Mouse (Mus musculus): ENCODE measurements around the gene Layn.

Gene Layn

DNA sequence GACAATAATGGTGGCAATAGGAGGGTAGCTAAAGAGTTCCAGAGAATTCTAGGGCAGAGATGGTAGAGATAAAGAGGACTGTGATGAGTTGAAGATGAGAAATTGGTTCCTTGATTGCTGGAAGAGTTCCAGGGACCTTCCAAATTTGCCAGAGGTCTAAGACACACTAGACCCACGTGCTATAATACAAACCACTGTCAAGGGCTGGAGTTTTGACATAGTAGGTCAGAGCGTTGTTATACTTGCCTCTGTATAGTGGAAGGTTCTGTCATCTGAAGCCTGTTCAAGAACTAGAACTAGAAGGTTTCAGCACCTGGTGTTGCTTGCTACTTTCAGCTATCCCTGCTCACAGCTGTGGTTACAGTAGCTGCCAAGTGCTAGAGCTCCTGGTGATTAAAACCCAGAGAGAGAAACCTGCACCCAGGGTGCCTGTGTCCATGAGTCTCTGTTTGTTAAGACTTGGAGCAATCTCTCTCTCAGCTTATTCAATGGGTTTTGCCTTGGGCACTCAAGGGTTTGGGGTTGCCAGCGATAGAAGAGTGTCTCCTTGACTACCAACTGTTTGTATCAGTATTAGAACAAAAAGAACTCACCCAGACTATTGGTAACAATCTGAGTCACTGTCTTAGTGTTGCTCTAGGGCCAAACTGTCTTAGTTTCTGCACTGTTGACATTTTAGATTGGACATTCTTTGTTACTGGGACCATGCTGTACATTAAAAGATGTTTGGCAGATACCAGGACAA, 43.9 kb downstream of the Layn start:
- DNase-seq (ENCODE audit: low spot score in 2 of 2) = no peak

DNA sequence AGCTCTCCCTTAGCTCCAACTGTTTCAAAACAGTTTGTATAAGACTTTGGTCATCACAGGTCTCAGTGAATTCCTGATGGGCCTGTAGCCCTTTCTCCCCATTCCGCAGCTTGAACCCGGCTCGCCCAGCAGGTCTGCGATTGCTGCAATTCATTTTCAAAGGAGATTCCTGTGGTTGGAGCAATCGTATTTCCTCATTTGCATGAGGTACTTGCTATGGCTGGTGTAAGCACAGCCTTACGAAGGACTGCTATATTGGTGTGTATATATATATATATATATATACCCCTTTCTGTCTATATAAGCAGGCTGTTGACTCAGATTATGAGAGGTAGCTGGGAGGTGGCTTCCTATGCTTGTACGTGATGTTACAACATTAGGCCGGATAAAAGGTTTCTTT, 44.6 kb downstream of the Layn start:
- no peak for DNase-seq (ENCODE audit: low spot score in 2 of 2)

DNA sequence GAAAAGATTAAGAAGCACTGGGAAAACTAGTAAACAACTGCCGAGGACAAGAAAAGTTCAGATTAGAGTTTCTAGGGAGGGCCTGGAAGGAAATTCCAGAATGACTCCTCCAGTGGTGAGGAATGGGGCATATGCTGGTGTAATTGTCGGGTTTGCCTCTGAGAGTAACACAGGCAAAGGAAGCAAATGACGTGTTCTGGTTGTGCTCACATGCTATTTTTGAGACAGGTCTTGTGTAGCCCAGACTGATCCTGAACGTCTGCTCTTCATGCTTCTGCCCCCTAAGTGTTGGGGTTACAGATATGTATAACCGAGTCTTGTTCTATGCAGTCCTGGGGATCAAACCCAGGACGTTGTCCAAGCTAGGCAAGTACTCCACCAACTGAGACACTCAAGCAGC, 45.3 kb downstream of the Layn start:
- DNase-seq (ENCODE audit: low spot score in 2 of 2) = no peak

DNA sequence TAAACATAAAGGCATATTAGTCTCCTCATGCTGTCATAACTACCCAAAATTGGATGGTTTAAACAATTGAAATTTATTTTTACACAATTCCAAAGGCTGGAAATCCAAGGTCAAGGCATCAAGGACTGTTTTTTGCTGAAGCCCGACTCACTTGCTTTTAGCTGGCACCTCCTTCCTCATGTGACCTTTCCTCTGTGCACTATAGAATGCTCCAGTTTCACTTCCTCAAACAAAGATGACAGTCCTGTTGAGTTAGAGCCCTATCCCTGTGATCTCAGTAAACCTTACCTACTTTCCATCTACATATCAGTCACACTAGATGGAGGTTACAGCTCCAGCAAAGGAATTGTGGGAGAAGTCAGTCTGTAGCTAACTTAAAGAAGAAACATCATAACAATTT, 46.7 kb downstream of the Layn start:
- DNase-seq (ENCODE audit: low spot score in 2 of 2) = no peak

DNA sequence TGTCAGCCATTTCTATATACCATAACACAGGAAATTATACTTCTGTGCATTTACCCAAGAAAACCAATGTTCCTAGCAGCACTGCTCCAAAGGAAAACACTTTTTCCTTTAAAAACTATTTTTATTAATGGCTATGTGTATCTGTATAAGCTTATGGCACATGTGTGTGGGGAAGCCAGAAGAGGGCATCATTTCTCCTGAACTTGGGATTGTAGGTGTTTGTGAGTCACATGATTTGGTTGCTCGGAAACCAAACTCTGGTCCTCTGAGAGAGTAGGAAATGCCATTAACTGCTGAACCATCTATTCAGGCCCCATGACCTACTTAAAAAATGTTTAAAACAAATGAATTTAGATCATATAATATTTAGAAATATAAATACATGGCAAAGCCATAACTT, 49.9 kb downstream of the Layn start:
- no peak for DNase-seq (ENCODE audit: low spot score in 2 of 2)

DNA sequence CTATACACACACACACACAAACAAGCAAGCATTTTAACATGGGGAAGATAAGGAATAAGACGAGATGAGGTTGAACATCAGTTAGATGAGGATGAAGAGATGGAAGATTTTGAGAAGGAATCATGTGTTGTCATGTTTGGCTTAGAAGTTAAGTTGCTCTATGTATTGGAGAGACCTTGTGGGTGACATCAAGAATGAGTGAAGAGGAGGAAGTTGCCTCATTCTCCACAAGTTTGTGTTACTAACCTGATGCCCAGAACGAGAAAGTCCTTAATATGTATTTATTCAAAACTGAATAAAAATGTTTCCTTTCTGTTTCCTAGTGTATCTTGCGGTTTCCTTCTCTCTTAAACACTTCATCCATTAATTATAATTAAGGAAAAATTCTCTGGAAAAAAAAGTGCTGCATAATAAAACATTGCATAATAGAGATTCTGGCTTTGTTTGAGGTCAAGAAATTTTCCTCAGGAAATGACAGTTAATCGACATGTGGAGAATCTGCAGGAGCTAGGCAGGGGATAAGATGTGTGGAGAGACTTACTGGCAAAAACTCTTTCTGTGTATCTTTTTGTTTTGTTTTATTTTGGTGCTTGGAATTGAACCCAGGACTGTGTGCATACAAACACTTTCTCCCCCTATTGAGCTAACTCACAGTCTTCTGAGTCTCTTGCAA, 55.6 kb downstream of the Layn start:
- DNase-seq (ENCODE audit: low spot score in 2 of 2) = no peak

DNA sequence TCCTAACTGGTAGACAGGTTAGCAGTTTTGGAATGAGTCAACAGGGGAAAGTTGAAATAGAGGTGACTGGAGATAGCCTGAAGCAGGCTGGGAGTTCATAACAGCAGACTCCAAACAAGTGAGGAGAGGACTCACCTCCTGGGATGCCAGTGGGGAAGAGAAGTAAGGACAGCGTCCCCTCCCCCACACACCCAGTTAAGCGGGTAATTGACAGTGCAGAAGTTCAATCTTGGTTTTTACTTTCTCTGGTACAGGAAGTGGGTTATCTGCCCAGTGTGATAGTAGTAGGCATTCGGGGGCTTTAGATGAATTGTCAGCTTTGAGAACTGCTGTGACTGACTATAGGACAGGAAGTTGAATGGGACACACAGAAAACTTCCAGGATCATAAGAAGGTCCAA, 56.5 kb downstream of the Layn start:
- DNase-seq (ENCODE audit: low spot score in 2 of 2) = no peak

DNA sequence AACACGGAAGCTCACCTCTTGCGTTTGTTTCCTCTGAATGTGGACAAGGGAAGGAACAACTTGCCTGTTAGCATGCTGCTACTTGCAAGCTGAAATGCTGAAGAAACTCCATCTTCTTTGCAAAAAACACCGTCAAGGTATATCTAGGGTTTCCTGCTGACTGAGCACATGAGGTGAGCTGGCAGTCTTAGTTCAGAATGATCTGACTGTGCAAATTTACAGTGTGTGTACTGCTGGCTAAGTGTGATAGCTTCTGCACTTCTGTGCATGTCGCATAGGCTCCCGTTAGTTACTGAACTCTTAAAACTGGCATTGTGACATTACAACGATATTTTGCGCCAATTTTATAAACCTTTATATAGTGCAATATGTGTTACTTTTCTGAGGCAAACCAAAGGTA, 57.2 kb downstream of the Layn start:
- DNase-seq (ENCODE audit: low spot score in 2 of 2) = no peak

DNA sequence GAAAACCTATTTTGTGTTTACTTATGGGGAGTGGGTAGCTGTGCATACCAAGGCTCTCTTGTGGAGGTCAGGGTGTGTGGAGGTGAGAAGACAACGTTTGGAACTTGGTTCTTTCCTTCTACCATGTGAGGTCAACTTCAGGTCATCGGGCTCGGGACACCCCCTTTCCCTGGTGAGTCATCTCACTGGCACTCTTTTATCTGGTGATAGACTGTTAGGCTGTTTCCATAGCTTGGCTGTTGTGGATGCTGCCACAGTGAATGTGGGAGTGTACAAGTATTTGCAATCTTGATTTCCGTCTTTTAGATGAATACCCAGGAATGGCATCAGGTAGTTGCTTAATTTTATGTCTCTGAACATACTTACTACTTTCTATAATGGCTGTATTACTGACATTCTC, 61.2 kb downstream of the Layn start:
- no peak for DNase-seq (ENCODE audit: low spot score in 2 of 2)

DNA sequence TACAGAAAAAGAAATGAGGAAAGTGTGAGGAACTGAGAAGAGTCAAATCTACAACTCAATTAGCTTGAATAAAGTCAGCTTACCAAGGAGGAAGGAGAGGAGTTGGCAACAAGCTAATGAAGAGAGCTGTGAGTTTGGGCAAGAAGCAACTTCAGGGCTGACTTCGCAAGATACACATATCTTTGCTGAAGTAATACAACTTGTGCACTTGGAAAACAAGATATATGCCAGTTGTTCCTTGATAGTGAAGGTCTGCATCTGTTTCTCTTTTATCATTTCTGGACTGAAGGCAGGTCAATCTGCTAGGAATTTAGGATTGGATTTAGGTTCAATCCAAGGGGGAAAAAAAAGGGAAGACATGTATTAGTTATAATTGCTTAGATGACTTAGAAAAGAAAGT, 63.2 kb downstream of the Layn start:
- no peak for DNase-seq (ENCODE audit: low spot score in 2 of 2)

DNA sequence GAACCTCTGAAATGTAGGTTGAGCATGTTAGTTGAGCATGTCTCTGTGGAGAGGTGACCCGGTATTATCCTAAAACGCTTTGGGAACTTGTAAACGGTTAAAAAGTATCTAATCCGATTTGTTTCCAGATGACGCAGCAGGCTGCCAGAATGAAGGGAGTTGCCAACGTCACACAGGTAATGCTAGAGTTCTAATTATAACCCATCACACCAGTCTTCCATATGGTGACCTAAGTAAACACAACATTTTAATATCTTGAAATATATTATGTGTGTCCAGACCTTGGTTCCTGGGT, 67.3 kb downstream of the Layn start:
- no peak for DNase-seq (ENCODE audit: low spot score in 2 of 2)

DNA sequence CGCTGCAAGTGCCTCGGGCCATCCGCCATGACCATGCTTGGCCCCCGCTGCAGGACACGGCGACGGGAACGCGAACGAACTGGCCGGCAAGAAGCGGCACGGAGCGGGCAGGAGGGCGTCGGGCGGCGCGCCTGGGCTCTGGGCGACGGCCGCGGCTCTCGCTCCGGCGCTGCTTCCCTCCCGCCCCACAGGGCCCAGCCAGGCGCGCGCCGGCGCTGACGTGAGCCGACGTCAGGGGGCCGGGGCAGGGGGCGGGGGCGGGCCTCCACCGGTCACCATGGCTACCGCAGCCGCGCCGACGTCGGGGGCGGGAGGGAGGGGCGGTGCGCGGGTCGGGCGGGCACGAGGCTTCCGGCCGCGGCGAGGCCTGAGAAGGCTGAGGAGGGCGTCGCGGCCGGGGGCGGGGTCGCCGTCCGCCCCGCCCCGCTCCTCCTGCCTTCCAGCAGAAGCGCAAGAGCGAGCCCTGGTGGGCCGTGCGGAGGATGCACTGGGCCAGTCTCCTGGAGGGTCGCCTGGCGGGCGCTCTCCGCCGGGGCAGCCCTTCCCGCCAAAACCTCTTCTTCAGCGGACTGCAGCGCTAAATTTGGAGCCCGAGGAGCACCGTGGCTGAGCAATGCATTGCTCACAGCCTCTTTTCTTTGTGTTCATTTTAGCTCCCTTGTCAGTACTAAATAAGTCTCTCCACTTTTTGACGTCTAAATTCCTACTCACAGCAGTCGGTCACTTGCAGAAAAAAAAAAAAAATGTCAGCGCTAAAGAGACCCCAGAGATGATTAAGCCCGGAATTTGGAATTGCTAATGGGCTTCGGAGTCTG, 67.8 kb downstream of the Layn start, which contains the start of gene Sik2:
Sik2 (minus strand) TSS at position 233 of the 815 bp plus-strand sequence.
- DNase-seq (ENCODE audit: low spot score in 2 of 2) = peak; percentile 77 to 86

DNA sequence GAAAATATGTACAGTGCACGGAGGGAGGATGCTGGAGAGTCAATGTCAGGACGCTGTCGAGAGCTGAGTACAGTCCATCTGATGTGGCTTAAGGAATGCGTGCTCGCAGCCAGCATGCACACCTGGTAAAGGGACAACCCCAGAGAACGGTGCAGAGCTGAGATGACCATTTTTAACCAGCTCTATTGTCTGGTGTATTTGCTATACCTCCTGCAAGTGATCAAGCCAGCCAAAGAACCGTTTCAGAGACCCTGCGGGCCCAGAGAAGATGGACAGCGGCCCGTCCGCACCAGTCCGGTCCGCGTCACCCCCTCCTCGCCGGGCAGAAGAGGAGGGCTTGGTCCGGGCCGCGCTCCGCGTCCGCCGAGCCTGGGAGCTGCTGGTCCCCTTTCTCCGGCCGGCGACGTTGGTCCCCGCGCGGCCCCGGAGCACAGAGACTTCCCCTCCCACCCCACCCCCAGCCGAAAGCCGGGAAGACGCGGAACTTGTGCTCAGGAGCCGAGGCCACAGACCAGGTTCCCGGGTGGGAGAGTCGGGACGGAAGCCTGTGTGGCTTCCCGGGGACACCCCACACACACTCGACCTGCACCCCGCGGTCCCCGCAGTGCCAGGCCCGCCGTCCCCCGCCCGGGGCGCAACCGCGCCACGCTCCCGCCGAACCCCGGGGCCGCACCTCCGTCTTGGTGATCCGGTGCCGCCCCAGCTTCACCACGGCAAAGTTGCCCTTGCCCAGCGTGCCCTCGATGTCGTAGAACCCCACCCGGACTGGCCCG, 68.6 kb downstream of the Layn start:
- peak in 1 of 2 experiments; percentile 25 for DNase-seq (ENCODE audit: low spot score in 2 of 2)

DNA sequence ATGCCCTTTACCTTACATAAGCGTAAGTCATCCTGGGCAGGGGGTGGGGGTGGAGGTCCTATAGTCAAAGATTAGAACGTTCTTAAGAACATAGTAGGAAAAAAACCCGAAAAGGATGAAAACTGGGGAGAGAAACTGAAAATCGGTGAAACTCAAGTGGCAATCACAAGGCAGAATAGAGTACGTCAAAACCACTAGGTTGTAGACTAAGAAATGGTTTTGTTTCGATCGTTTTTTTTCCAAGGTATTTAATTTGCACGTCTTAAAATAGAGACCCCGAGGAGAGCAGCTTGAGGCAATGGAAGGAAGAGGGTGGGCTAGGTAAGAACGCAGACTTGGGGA, 69.2 kb downstream of the Layn start:
- no peak for DNase-seq (ENCODE audit: low spot score in 2 of 2)

DNA sequence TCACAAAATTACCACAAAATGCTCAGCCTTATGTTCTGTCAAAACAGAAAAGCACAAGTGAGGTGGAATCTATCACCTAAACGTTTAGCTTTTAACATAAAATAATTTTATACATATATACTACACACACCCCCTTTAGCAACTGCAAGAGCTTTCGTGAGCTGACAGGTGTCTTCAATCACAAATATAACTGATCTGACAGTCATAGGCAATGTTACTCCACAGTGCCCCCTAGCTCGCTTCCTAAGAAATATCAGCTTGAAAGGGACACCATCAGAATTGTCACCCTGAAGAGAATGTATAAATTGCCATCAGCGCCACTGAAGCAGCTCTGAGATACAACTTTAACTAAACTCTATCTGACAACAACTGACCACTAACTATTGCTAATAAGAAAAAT, 70.0 kb downstream of the Layn start:
- DNase-seq (ENCODE audit: low spot score in 2 of 2) = peak; percentile 35 to 64
